Comparison of ENCODE assay signal across 20 mouse cellular contexts in the genomic region with DNA sequence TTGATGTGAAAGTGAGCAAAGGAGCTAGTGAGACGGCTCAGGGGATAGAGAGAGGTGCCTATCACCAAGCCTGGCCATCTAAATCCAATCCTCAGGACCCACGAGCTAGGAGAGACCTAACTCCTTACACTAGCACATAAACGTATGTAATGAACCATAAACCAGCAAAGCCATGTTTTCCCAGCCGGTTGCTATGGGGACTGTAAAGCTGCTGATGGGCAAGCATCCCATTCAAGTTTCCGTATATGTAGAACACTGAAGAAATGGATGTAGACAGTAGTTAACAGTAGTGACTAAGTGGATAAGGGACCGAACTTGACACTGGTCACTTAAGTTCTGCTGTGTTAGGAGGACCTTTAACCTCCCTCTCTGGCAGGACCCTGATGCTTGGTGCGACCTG. TPM values are rescaled to one million over a fixed set of nuclear protein-coding genes. Genes with fewer than 3 reads are reported as not detected.
"Had no signal": no experiment of that assay in that cellular context is flagged by ENCODE, and none has a peak within 500 bp of the region (broad histone marks: within the 10 kb centered on the region; RNA-seq: fewer than 3 reads in every experiment).

No protein-coding gene starts in this region.

- H3K4me3 ChIP-seq: limb, embryonic 10.5 days; liver, embryonic 15.5 days; midbrain, embryonic 10.5 days; neural tube, embryonic 13.5 days had no signal

- H3K27ac ChIP-seq: limb, embryonic 10.5 days; liver, embryonic 15.5 days; midbrain, embryonic 10.5 days; neural tube, embryonic 13.5 days had no signal

- H3K9me3 ChIP-seq: limb, embryonic 10.5 days; liver, embryonic 15.5 days; midbrain, embryonic 10.5 days; neural tube, embryonic 13.5 days had no signal

- ATAC-seq: lung, postnatal 0 days; midbrain, embryonic 16.5 days had no signal

- DNase-seq: kidney, postnatal 25 days; lung, adult 2 months; lung, postnatal 36 days; spleen, adult 18-20 months; thymus, adult 18-20 months; thymus, postnatal 14 days had no signal

- H3K9ac ChIP-seq: liver, embryonic 15.5 days; neural tube, embryonic 13.5 days had no signal

- H3K4me2 ChIP-seq: liver, embryonic 11.5 days; liver, embryonic 15.5 days; neural tube, embryonic 13.5 days had no signal

- H3K4me1 ChIP-seq: limb, embryonic 10.5 days; liver, embryonic 15.5 days; neural tube, embryonic 13.5 days had no signal

- H3K27me3 ChIP-seq: liver, embryonic 15.5 days; neural tube, embryonic 13.5 days had no signal

RNA-seq across cellular contexts. Expression of gene Gtsf1l, which starts 13.6 kb away (rescaled TPM):
- total RNA-seq: layer of hippocampus, postnatal 25 days; left cerebral cortex, adult 8-10 months; megakaryocyte, adult 5-6 weeks had no signal
- polyA plus RNA-seq: intestine, embryonic 16.5 days; kidney, embryonic 16.5 days; limb, embryonic 10.5 days; limb, embryonic 14.5 days; liver, embryonic 11.5 days; liver, embryonic 15.5 days; lung, adult 2 months; midbrain, embryonic 10.5 days; midbrain, embryonic 16.5 days; neural tube, embryonic 13.5 days; stomach, embryonic 14.5 days had no signal
